ENCODE assay signal across 8 mouse cellular contexts in genomic region chr13:13415120-13416006, GRCm38 (mm10). TPM values are rescaled to one million over a fixed set of nuclear protein-coding genes. Genes with fewer than 3 reads are reported as not detected.
DNase-seq lines count a peak whose midpoint lies in the region; ATAC-seq and TF ChIP-seq lines count a peak whose summit lies in the region.
"Not testable (repeated sequence)": the region's sequence is repeated elsewhere in the genome, so short reads cannot be mapped to it uniquely, and the experiment has no call there.

No protein-coding gene starts in this region.

- H3K4me1 ChIP-seq in heart, adult 2 months (ENCODE audit: control insufficient read depth, insufficient read depth, low read length); intestine, embryonic 16.5 days (ENCODE audit: control insufficient read depth, insufficient read depth, low read length): not testable (repeated sequence)

- peak; percentile 62 for DNase-seq in adrenal gland, adult 2 months
- DNase-seq in embryo, embryonic 11 days, result peak; percentile 62
- DNase-seq in heart, adult 2 months, result peak; percentile 36 to 48
- peak; percentile 48 to 62 for DNase-seq in left cerebral cortex, adult 18-20 months (ENCODE audit: low spot score in 2 of 2)
- peak; percentile 68 for DNase-seq in lung, postnatal 10 days
- peak; percentile 36 for DNase-seq in ovary, postnatal 36 days (ENCODE audit: low spot score)
- DNase-seq in urinary bladder, postnatal 36 days (ENCODE audit: low spot score in 2 of 2), result peak; percentile 28 to 62

- not testable (repeated sequence) for H3K9ac ChIP-seq in heart, adult 2 months (ENCODE audit: low read depth, low read length); intestine, embryonic 16.5 days (ENCODE audit: low read depth, low read length)

- WGBS in heart, adult 2 months, result 30% methylated on average over 23 of the region's 23 CpGs
- WGBS in intestine, embryonic 16.5 days, result 37% methylated on average over 22 of the region's 23 CpGs

- H3K9me3 ChIP-seq in intestine, embryonic 16.5 days (ENCODE audit: control insufficient read depth, low read length), result not testable (repeated sequence)

- H3K79me2 ChIP-seq in heart, adult 2 months (replicated peaks; ENCODE audit: control insufficient read depth, insufficient read depth, low read length), result not testable (repeated sequence)

- TF ChIP-seq POLR2A in heart, adult 2 months (IDR thresholded peaks at IDR 0.05; ENCODE audit: insufficient read depth, low read depth, low read length), result not testable (repeated sequence)

- TF ChIP-seq EP300 in heart, adult 2 months (IDR thresholded peaks at IDR 0.05; ENCODE audit: insufficient read depth, low read depth, low read length), result not testable (repeated sequence)

- intact Hi-C loops in heart, adult 2 months (cut with DNase I), result not testable (repeated sequence)

- not testable (repeated sequence) for H3K36me3 ChIP-seq in heart, adult 2 months (ENCODE audit: control insufficient read depth, insufficient read depth, low read length); intestine, embryonic 16.5 days (ENCODE audit: control insufficient read depth, insufficient read depth, low read length)

- not testable (repeated sequence) for H3K4me2 ChIP-seq in intestine, embryonic 16.5 days (ENCODE audit: low read depth, low read length)

- H3K27me3 ChIP-seq in heart, adult 2 months (ENCODE audit: control insufficient read depth, insufficient read depth, low read length); intestine, embryonic 16.5 days (replicated peaks; ENCODE audit: control insufficient read depth, insufficient read depth, low read length): not testable (repeated sequence)

- not testable (repeated sequence) for H3K27ac ChIP-seq in heart, adult 2 months; intestine, embryonic 16.5 days (ENCODE audit: low read length)

- ATAC-seq in intestine, embryonic 16.5 days, result peak; percentile 72

- not testable (repeated sequence) for H3K4me3 ChIP-seq in heart, adult 2 months; intestine, embryonic 16.5 days (ENCODE audit: low read length)

- TF ChIP-seq CTCF in heart, adult 2 months (IDR thresholded peaks at IDR 0.05), result peak; percentile 66

RNA-seq across cellular contexts. Expression of gene Gpr137b, which starts 21.5 kb away (rescaled TPM):
- total RNA-seq in adrenal gland, adult 2 months (2021), result 10 to 100 TPM; 30.4 to 41.0 TPM
- polyA plus RNA-seq in adrenal gland, adult 2 months (2012; rRNA removed), result 36.6 and 56.5 TPM in 2 replicates
- 1 to 10 TPM; 6.1 to 8.6 TPM for total RNA-seq in heart, adult 2 months (2021)
- polyA plus RNA-seq in heart, adult 2 months (2012; rRNA removed), result 25.2 and 32.9 TPM in 2 replicates
- 4.7 and 5.2 TPM in 2 replicates for polyA plus RNA-seq in intestine, embryonic 16.5 days (2015; fragmentation: Nextera tagmentation; extraction: Ambion mirVana)
- total RNA-seq in left cerebral cortex, adult 18-20 months (2021), result 10 to 100 TPM; 21.3 to 23.1 TPM

RNA-seq across cellular contexts. Expression of gene Nid1, which starts 22.0 kb away (rescaled TPM):
- total RNA-seq in adrenal gland, adult 2 months (2021), result 10 to 100 TPM; 62.4 to 64.1 TPM
- 68.3 and 74.0 TPM in 2 replicates for polyA plus RNA-seq in adrenal gland, adult 2 months (2012; rRNA removed)
- 10 to 100 TPM; 55.5 to 59.9 TPM for total RNA-seq in heart, adult 2 months (2021)
- polyA plus RNA-seq in heart, adult 2 months (2012; rRNA removed), result 62.5 and 99.5 TPM in 2 replicates
- polyA plus RNA-seq in intestine, embryonic 16.5 days (2015; fragmentation: Nextera tagmentation; extraction: Ambion mirVana), result 58.7 and 69.7 TPM in 2 replicates
- total RNA-seq in left cerebral cortex, adult 18-20 months (2021), result 1 to 10 TPM; 4.5 to 4.9 TPM

Comparison
In these comparisons a context has a peak if more than half of its experiments do, and no peak if none do; other contexts are left out.
1. RNA of gene Nid1, which starts 22.0 kb away (total RNA-seq): 62.4 to 64.1 TPM in adrenal gland, adult 2 months and 55.5 to 59.9 TPM in heart, adult 2 months; 4.5 to 4.9 TPM in left cerebral cortex, adult 18-20 months; every median in the first group is over 4 times any median in the second.
2. Peak in every context shown above with its lines, with median percentiles within 50 percentile points of each other: DNase-seq.